Mouse (Mus musculus): ENCODE data around the gene Gm20388. TPM values are rescaled to one million over a fixed set of nuclear protein-coding genes. Genes with fewer than 3 reads are reported as not detected.

The Gm20388 gene
- polyA plus RNA-seq, 2 experiments: 8.5 TPM; not detected in 1

DNA sequence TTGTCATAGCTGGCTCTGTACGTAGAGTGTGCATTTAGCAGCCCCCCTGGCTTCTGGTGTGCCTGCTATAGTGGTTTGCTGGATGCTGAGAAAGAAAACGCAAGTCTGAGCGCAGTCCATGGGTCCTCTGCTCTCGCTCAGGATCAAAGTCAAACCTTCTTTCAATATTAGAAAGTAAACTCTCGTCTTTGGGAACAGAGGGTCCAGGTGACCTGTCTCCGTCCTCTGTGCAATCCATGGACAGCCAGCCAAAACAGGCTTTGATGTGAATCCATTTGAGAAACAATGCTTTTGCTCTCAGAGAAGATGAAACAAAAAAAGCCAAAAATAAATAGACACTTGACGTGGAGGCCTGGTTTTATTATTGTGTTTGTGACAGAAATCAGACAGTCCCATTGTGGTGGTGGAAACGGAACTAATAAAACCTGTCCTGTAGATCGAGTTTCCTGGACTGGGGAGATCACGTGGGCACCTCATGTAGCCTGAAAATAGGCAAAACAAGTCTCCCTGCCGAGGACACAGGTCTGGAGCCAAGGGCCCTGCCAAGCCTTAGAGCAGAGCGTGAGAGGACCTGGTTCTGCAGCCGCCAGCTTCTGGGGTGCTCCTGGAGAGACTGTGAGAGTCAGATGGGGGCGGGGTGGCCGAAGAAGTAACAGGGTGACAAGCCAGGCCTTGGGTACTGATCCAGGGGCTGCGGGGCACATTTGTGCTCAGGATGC is 3902.7 kb downstream of the Gm20388 start:
- Histone ChIP-seq H3K9ac (replicated peaks) (no peak overlapping the region), H3K27me3 (ENCODE audit: control insufficient read depth, insufficient read depth, low read length) (no peaks in the 10 kb centered on the region), H3K27ac (no peak overlapping the region; the same call in 1 of the 2 replicates), H3K36me3 (replicated peaks; ENCODE audit: control insufficient read depth, insufficient read depth, low read depth) (no peaks in the 10 kb centered on the region), H3K4me2 (ENCODE audit: low read depth) (no peak overlapping the region; the same call in 1 of the 2 replicates), H3K9me3 (ENCODE audit: control insufficient read depth, low read length) (no peaks in the 10 kb centered on the region), H3K4me1 (replicated peaks; ENCODE audit: control insufficient read depth in 2 of 2, insufficient read depth in 2 of 2, low read length in 1 of 2) (peaks cover 0 to 16% of the 10 kb centered on the region in 2 experiments; a peak in 3 of 4 replicates), H3K4me3 (ENCODE audit: insufficient read depth in 1 of 2, low read depth in 2 of 2, low read length in 2 of 2) (no peak overlapping the region)
- 67% methylated on average over 16 of the region's 16 CpGs for WGBS (ENCODE audit: insufficient replicate concordance)
- ATAC-seq (ENCODE audit: insufficient read depth) (no peak), DNase-seq (ENCODE audit: low read depth in 3 of 3, low spot score in 3 of 3) (no peak)
- TF ChIP-seq CTCF (IDR thresholded peaks at IDR 0.05; ENCODE audit: low read depth): no peak
- no peak for TF ChIP-seq EP300 (IDR thresholded peaks at IDR 0.05; ENCODE audit: low read depth)

DNA sequence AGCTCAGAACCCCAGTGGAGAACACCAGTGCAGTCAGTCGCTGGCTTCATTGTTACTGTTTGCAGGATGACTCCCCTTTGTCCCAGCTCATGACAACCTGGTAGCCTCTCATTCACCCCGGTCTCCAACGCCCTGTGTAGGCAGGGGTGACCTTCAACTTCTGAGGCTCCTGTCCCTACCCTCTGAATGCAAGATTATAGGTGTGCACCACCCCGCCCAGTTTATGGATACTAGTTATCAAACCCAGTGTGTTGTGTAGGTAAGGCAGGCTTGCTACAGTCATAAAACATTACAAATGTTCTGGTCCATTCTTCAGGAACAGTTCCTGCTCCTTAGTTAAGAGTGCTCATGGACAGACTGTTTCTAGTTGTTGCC is 3903.2 kb downstream of the Gm20388 start:
- H3K9ac ChIP-seq (replicated peaks): no peak overlapping the region
- WGBS (ENCODE audit: insufficient replicate concordance): 69% methylated on average over 4 of the region's 4 CpGs
- H3K9me3 ChIP-seq (ENCODE audit: control insufficient read depth, low read length): no peaks in the 10 kb centered on the region
- TF ChIP-seq EP300 (IDR thresholded peaks at IDR 0.05; ENCODE audit: low read depth) (no peak), CTCF (IDR thresholded peaks at IDR 0.05; ENCODE audit: low read depth) (no peak)
- H3K27me3 ChIP-seq (ENCODE audit: control insufficient read depth, insufficient read depth, low read length): no peaks in the 10 kb centered on the region
- H3K4me2 ChIP-seq (ENCODE audit: low read depth): no peak overlapping the region; the same call in 1 of the 2 replicates
- no peak overlapping the region for H3K4me3 ChIP-seq (ENCODE audit: insufficient read depth in 1 of 2, low read depth in 2 of 2, low read length in 2 of 2)
- no peaks in the 10 kb centered on the region for H3K36me3 ChIP-seq (replicated peaks; ENCODE audit: control insufficient read depth, insufficient read depth, low read depth)
- DNase-seq (ENCODE audit: low read depth in 3 of 3, low spot score in 3 of 3) (no peak), ATAC-seq (ENCODE audit: insufficient read depth) (no peak)
- no peak overlapping the region; the same call in 1 of the 2 replicates for H3K27ac ChIP-seq
- peaks cover 5 to 19% of the 10 kb centered on the region in 2 experiments for H3K4me1 ChIP-seq (replicated peaks; ENCODE audit: control insufficient read depth in 2 of 2, insufficient read depth in 2 of 2, low read length in 1 of 2)

DNA sequence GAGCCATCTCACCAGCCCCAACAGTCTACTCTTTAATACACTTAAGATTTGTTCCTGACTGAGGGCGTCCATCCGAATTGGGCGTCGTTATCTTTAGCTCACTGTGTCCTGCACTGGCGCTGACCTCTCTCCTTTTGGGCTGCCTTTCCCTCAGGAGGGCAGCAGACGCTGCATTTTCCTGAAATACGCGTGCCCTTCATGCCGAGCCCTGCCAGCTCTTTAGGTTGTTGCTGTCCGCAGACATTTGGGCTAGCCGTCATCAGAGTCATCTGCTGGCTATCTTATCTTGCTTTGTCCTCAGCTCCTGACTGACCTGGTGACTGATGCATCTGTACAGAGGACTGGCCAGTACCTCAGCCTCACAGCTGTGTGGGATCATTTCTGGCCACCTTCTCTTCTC is 3904.7 kb downstream of the Gm20388 start:
- ATAC-seq (ENCODE audit: insufficient read depth): no peak
- H3K4me1 ChIP-seq (replicated peaks; ENCODE audit: control insufficient read depth in 2 of 2, insufficient read depth in 2 of 2, low read length in 1 of 2): peaks cover 19 to 31% of the 10 kb centered on the region in 2 experiments
- no peak overlapping the region for H3K27ac ChIP-seq
- 84% methylated on average over 11 of the region's 11 CpGs for WGBS (ENCODE audit: insufficient replicate concordance)
- H3K36me3 ChIP-seq (replicated peaks; ENCODE audit: control insufficient read depth, insufficient read depth, low read depth): no peaks in the 10 kb centered on the region
- no peak for TF ChIP-seq EP300 (IDR thresholded peaks at IDR 0.05; ENCODE audit: low read depth)
- no peak for TF ChIP-seq CTCF (IDR thresholded peaks at IDR 0.05; ENCODE audit: low read depth)
- no peaks in the 10 kb centered on the region for H3K9me3 ChIP-seq (ENCODE audit: control insufficient read depth, low read length)
- DNase-seq (ENCODE audit: low read depth in 3 of 3, low spot score in 3 of 3): no peak
- no peak overlapping the region for H3K4me2 ChIP-seq (ENCODE audit: low read depth)
- H3K4me3 ChIP-seq (ENCODE audit: insufficient read depth in 1 of 2, low read depth in 2 of 2, low read length in 2 of 2): no peak overlapping the region
- no peak overlapping the region for H3K9ac ChIP-seq (replicated peaks)
- H3K27me3 ChIP-seq (ENCODE audit: control insufficient read depth, insufficient read depth, low read length): no peaks in the 10 kb centered on the region

DNA sequence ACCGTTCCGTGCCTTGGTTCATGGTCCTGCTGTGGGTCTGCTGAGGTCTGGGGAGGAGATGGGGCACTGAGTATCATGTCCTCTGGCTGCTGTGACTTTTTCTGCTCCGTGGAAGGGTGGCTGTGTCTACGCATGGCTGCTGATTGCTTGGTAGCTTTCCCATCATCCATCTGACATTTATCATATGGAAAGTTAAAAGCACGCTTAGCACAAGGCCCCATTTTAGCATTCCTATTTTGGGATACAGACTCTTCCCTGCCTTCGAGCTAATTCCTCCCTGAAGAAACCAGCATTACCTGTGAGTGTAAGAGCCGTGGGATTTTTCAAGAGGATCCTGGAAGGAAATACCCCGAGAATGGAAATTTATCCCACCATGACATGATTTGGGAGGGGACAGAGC is 3906.3 kb downstream of the Gm20388 start:
- H3K27ac ChIP-seq: no peak overlapping the region
- DNase-seq (ENCODE audit: low read depth in 3 of 3, low spot score in 3 of 3) (no peak), ATAC-seq (ENCODE audit: insufficient read depth) (no peak)
- H3K4me3 ChIP-seq (ENCODE audit: insufficient read depth in 1 of 2, low read depth in 2 of 2, low read length in 2 of 2): no peak overlapping the region
- TF ChIP-seq CTCF (IDR thresholded peaks at IDR 0.05; ENCODE audit: low read depth) (no peak), EP300 (IDR thresholded peaks at IDR 0.05; ENCODE audit: low read depth) (no peak)
- no peaks in the 10 kb centered on the region for H3K27me3 ChIP-seq (ENCODE audit: control insufficient read depth, insufficient read depth, low read length)
- no peaks in the 10 kb centered on the region for H3K36me3 ChIP-seq (replicated peaks; ENCODE audit: control insufficient read depth, insufficient read depth, low read depth)
- no peak overlapping the region for H3K4me2 ChIP-seq (ENCODE audit: low read depth)
- peaks cover 29 to 46% of the 10 kb centered on the region in 2 experiments for H3K4me1 ChIP-seq (replicated peaks; ENCODE audit: control insufficient read depth in 2 of 2, insufficient read depth in 2 of 2, low read length in 1 of 2)
- no peak overlapping the region for H3K9ac ChIP-seq (replicated peaks)
- no peaks in the 10 kb centered on the region for H3K9me3 ChIP-seq (ENCODE audit: control insufficient read depth, low read length)
- WGBS (ENCODE audit: insufficient replicate concordance): 81% methylated on average over 8 of the region's 8 CpGs

DNA sequence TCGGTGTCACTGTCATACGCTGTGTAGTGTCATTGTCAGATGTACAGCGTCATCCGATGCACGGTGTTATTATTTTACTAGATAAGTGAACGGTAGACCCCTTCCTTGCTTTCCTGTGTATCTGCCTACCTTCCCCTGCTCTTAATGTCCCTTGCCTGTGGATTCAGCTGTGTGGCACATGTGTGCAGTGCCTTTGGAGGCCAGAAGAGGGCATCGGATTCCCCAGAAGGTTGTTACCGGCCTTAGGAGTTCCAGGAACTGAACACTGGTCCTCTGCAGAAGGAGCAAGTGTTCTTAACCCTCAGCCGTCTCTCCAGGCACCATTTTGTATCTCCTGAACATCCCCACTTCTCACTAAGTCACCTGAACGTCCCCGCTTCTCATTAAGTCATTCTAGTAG is 3907.1 kb downstream of the Gm20388 start:
- Histone ChIP-seq H3K4me2 (ENCODE audit: low read depth) (no peak overlapping the region), H3K4me3 (ENCODE audit: insufficient read depth in 1 of 2, low read depth in 2 of 2, low read length in 2 of 2) (no peak overlapping the region), H3K27me3 (ENCODE audit: control insufficient read depth, insufficient read depth, low read length) (no peaks in the 10 kb centered on the region), H3K9ac (replicated peaks) (no peak overlapping the region), H3K4me1 (replicated peaks; ENCODE audit: control insufficient read depth in 2 of 2, insufficient read depth in 2 of 2, low read length in 1 of 2) (peaks cover 29 to 44% of the 10 kb centered on the region in 2 experiments), H3K9me3 (ENCODE audit: control insufficient read depth, low read length) (no peaks in the 10 kb centered on the region), H3K27ac (no peak overlapping the region), H3K36me3 (replicated peaks; ENCODE audit: control insufficient read depth, insufficient read depth, low read depth) (no peaks in the 10 kb centered on the region)
- ATAC-seq (ENCODE audit: insufficient read depth) (no peak), DNase-seq (ENCODE audit: low read depth in 3 of 3, low spot score in 3 of 3) (no peak)
- no peak for TF ChIP-seq EP300 (IDR thresholded peaks at IDR 0.05; ENCODE audit: low read depth)
- peak; percentile 63 for TF ChIP-seq CTCF (IDR thresholded peaks at IDR 0.05; ENCODE audit: low read depth)
- WGBS (ENCODE audit: insufficient replicate concordance): 80% methylated on average over 11 of the region's 11 CpGs

Data from liver, embryonic 14.5 days (tissue).